Mouse (Mus musculus): ENCODE results near the gene Tmem131. TPM values are rescaled to one million over a fixed set of nuclear protein-coding genes. Genes with fewer than 3 reads are reported as not detected.
A peak's percentile ranks its signal among the peaks of the same experiment; 100 is the strongest.

Gene Tmem131
- polyA plus RNA-seq, 1 experiment from 2014 or later = 15.2 TPM

DNA sequence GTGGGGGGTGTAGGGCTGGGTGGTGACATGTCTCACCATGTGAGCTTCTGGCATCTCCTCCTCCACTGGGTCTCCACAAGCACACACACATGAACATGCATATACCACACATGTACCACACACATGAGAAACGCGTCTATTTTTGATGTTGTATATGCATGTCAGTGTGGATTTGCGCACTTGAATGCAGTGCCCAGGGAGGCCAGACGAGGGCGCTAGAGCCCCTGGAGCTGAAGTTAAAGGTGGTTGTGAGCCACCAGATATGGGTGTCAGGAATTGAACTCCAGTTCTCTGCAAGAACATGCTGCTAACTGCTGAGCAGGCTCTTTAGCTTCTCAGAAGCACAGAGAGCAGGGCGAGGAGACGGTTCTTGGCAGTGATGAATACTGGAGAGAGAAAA lies 157.1 kb downstream of the Tmem131 start:
- DNase-seq (ENCODE audit: low spot score) = no peak

- DNase-seq (ENCODE audit: low spot score) = peak; percentile 29
Observed at GRCm38 (mm10) chr1:36785238-36785641, 158.2 kb downstream of the Tmem131 start.

GRCm38 (mm10) chr1:36784365-36785134 lies 158.9 kb downstream of the Tmem131 start:
- DNase-seq (ENCODE audit: low spot score) = peak; percentile 79

DNA sequence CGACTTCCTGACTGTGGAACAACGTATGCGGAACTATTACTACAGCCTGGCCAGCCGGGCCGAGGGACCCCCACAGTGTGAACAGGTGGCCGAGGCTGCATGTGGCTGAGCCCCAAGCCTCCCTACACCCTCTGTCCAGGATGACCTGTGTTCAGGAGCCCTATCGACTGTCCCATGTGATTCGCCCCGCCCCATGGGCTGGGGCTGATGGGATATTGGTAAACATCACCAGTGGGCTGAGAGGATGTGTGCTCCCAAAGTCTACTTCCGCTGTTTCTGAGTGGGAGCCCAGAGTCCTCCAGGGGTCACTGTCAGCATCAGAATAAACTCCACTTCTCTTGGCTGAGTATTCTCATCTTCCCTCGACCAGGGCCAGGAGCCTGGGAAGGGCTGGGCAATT lies 161.0 kb downstream of the Tmem131 start:
- no peak for DNase-seq (ENCODE audit: low spot score)

GRCm38 (mm10) chr1:36780793-36781192 lies 162.7 kb downstream of the Tmem131 start:
- DNase-seq (ENCODE audit: low spot score) = no peak

DNA sequence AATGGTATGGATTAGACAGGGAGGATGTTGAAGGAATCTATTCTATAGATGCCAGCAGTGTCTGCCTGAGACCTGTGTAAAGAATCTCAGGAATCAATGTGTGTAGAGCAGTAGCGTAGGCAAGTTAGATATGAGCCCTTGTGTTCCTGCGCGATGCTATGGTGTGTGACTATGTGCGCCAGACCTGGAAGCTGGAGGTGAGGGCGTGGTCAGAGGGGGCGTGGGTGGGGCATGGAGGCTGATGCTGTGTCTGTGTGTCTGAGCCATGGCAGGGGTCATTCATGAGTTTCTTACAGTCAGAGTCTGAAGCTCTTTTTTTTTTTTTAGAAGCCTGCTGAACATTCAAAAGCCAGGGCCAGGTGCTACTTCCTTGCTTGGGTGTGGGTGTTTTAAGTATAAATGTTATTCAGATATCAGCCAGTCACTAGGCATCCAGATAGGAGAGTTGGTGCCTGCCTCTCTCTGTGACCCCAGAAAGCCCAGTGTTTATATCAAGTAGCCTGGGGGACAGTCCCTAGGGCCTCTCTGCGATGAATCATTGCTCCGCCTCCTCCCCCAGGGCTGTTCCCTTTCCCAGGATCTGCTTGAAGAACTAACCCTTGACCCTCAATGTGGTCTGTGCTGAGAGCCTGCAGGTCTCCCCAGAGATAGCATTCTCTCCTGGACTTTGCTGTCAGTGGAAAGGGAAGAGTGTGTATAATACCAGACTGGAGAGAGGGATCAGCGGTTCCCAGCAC lies 171.1 kb downstream of the Tmem131 start:
- no peak for DNase-seq (ENCODE audit: low spot score)

- DNase-seq (ENCODE audit: low spot score) = no peak
Observed at GRCm38 (mm10) chr1:36770998-36771397, 172.5 kb downstream of the Tmem131 start.

GRCm38 (mm10) chr1:36769951-36770350 lies 173.5 kb downstream of the Tmem131 start:
- no peak for DNase-seq (ENCODE audit: low spot score)

- DNase-seq (ENCODE audit: low spot score) = no peak
Observed at GRCm38 (mm10) chr1:36768786-36769185, 174.7 kb downstream of the Tmem131 start.

DNA sequence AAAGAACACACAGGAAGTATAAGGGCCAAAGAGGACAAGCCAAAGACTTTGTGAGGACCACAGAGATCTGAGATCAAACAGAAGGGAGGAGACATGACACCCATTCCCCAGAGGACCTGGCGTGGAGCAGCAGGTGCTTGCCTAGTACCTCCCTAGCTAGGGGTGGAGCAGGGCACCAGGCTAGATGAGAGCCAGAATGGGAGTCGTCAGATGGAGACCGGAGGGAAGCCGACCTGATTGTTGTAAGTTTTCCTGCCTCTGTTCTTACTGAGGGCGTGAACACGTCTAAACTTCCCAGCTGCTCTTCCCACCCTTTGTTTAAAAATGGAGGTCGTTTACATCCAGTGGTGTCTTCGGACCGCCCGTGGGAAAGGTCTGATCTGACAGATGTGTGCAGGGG lies 176.1 kb downstream of the Tmem131 start:
- DNase-seq (ENCODE audit: low spot score) = peak; percentile 62

- peak; percentile 77 for DNase-seq (ENCODE audit: low spot score)
Observed at GRCm38 (mm10) chr1:36766431-36767205, 176.8 kb downstream of the Tmem131 start.

GRCm38 (mm10) chr1:36761568-36761967 lies 181.9 kb downstream of the Tmem131 start, which contains the start of gene Zap70:
Zap70 (plus strand) TSS chr1:36761798.
- peak; percentile 85 for DNase-seq (ENCODE audit: low spot score)

DNA sequence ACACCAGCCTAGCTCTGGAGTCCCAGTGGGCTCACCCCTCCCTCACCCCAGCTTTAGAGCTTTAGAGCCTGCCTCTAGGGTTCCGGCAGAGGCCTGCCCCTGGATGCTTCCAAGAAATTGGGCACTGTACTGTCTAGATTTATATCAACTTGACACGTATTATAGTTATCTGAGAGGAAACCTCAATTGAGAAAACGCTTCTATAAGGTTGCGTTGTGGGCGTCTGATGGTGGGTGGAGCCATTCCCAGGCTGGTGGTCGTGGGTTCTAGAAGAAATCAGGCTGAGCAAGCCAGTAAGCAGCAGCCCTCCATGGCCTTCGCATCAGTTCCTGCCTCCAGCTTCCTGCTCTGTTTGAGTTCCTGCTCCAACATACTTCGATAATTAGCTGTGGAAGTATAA lies 182.4 kb downstream of the Tmem131 start:
- no peak for DNase-seq (ENCODE audit: low spot score)

GRCm38 (mm10) chr1:36760401-36760800 lies 183.1 kb downstream of the Tmem131 start:
- peak; percentile 23 for DNase-seq (ENCODE audit: low spot score)

DNA sequence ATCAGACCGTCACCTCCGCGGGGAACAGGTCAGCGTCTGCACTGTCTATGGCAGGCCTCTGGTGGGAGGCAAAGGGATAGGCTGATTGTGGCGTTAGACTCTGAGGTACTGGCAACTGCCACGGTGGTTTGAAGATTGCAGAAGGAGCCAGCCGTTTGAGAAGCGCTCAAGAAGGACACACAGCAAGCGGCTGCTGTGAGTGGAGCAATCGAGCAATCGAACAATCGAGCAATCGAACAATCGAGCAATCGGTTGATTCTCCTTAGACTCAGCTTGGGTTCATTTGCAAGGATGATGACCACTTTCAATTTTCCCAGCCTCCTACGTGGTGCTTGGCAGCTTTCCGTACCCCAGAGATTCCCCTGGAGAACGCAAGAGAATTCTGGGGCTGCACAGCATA lies 184.4 kb downstream of the Tmem131 start:
- DNase-seq (ENCODE audit: low spot score) = no peak

GRCm38 (mm10) chr1:36758553-36758952 lies 184.9 kb downstream of the Tmem131 start:
- DNase-seq (ENCODE audit: low spot score) = no peak

- DNase-seq (ENCODE audit: low spot score) = no peak
Observed at GRCm38 (mm10) chr1:36753932-36754675, 189.4 kb downstream of the Tmem131 start.

- peak; percentile 69 for DNase-seq (ENCODE audit: low spot score)
Observed at GRCm38 (mm10) chr1:36746452-36746851, 197.0 kb downstream of the Tmem131 start.

DNA sequence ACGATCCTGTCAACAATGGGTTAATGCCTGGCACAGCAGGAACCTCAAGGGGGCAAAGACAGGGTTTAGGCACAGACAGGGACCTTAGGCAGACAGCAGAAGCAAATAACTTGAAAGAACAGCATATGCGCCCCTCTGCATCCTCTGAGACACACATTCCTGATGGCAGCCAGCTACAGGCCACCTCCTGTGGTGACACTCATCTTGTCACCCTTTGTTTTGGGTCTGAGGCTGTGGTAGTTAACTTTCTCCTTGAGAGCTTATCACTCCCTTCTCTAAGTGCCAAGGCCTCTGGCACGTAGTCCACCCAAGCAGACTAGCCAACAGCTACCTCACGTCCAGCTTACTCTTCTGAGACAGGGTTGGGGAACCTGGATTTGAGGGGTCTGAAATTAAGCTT lies 197.8 kb downstream of the Tmem131 start:
- DNase-seq (ENCODE audit: low spot score) = no peak

DNA sequence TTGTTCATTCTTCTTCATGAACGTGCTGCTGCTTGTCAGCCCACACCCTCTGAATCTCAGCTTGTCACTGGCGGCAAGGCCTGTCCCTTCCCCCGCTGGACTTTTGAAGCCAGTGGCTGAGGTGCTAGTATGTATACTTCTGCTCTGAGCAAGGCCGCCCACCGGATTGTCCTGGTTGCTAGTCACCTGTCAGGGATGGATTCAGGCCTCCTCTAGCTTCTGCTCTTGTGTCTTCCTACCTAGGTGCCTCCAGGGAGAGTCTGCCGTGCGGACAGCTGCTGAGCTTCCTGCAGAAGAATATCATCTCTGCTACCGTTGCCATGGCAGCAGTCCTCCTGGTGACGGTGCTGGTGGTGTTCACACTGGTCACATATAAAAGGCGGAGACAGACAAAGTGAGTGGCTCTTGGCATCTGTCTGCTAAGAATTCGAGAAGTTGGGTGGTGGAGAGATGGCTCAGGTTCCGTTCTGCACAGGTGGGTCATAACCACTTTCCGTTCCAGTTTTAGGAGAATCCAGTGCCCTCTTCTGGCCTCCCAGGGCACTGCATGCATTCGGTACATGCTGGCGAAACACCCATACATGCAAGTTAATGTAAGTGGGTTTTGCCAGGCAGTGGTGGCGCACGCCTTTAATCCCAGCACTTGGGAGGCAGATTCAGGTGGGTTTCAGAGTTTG lies 199.1 kb downstream of the Tmem131 start:
- DNase-seq (ENCODE audit: low spot score) = peak; percentile 85

DNA sequence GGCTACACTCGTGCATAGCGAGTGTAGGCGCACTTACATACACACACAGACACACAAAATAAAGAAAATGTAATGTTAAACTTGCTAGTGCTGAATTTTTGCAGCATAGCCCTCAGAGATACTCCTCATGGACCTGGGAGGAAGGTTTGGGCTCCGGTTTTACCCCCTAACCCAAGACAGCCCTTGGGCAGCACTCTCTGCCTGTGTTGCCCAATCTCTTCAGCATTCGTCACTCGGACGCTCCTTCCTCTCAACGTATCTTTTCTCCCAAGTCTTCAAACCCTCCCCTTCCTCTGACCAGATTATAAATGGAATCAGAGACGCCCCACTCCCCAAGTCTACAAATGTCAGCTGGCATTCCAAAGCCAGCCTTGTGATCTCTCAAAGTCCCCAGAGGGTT lies 200.4 kb downstream of the Tmem131 start:
- no peak for DNase-seq (ENCODE audit: low spot score)

All from thymus, postnatal 0 days (tissue).